Mouse (Mus musculus) lung, embryonic 16.5 days (tissue): ENCODE measurements at regions not wholly inside any gene's neighbourhood (a gene's known extent, or its start where the extent isn't known, plus 50 kb on each side); places are given as distances from the start of the nearest gene placed in this dataset.

Experiments used
- ATAC-seq: fragments of 200-750 bp; cut with Nextera tagmentation; 2 replicates; pipeline ENCODE4 v1.8.0; 2017; ENCODE audit warnings: low read depth, mild to moderate bottlenecking, moderate library complexity
- H3K27ac ChIP-seq: fragments of 300-500 bp; sonication (generic); 2 replicates; pipeline ENCODE4 v1.5.1; 2014; ENCODE audit warnings: mild to moderate bottlenecking, control low read depth, low read length
- H3K27me3 ChIP-seq: fragments of 300-500 bp; sonication (generic); 2 replicates; pipeline ENCODE4 v1.6.1; 2014; ENCODE audit warnings: low read depth, low read length, mixed read lengths; ENCODE audit not compliant: control insufficient read depth, insufficient read depth
- H3K36me3 ChIP-seq: fragments of 300-500 bp; sonication (generic); 2 replicates; pipeline ENCODE4 v1.6.1; 2014; ENCODE audit warnings: low read length; ENCODE audit not compliant: control insufficient read depth, insufficient read depth
- H3K4me1 ChIP-seq: fragments of 300-500 bp; sonication (generic); replicated peaks from 2 replicates; pipeline ENCODE4 v1.6.1; 2014; ENCODE audit warnings: low read length, mixed read lengths; ENCODE audit not compliant: control insufficient read depth, insufficient read depth
- H3K4me2 ChIP-seq: fragments of 300-500 bp; sonication (generic); 2 replicates; pipeline ENCODE4 v1.6.1; 2014; ENCODE audit warnings: low read depth, low read length, control low read depth
- H3K4me3 ChIP-seq: fragments of 300-500 bp; sonication (generic); 2 replicates; pipeline ENCODE4 v1.5.1; 2014; ENCODE audit warnings: mild to moderate bottlenecking, low read length, control low read depth
- H3K9ac ChIP-seq: fragments of 300-500 bp; sonication (generic); 2 replicates; pipeline ENCODE4 v1.6.1; 2014; ENCODE audit warnings: low read length, control low read depth
- H3K9me3 ChIP-seq: fragments of 300-500 bp; sonication (generic); 2 replicates; pipeline ENCODE4 v1.6.1; 2016; ENCODE audit warnings: low read length; ENCODE audit not compliant: control insufficient read depth
- WGBS: fragments of 180-500 bp; shearing (Covaris S2); extraction: QIAGEN DNeasy Blood & Tissue Kit; methylation state at CpG from one replicate; pipeline ENCODE4 v1.1.7; 2014; 5-methylcytosine and 5-hydroxymethylcytosine counted together

DNA sequence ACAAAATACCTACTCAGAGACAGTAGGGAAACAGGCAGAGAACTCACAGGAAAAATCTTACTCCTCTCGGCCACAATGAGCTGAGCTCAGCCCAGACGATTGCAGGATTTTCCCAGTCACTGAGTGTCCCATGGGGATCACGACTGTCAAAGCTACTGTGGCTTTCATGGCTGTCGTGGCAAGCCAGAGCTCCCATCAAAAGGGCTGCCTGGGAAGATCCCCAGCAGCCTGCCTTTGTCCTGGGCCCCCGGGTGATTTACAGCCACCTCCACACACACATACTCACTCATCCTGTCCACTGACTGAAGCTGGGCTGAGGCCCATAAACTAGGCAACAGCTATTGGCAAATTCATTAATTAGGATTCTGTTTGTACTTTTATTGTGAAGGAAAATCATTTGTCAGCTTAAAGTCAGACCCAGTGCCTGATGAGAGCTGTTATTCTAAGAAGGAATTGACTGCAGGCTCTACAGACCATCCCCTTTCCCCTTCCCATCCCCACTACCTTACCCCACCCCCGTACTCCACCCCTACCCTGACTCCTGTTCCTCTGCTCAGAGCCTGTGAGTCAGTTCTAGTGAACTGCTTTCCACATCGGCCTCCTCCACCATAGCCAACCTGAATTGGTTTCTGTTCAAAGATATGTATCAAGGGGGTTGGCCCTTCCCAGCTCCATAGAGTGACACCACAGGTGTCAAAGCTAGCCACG is 399.1 kb downstream of the H2al1j start:
- WGBS = 40% methylated on average over 8 of the region's 8 CpGs
- H3K4me2 ChIP-seq = no peak overlapping the region
- ATAC-seq = peak; percentile 41; the same call in 1 of the 2 replicates
- no peak overlapping the region for H3K4me3 ChIP-seq
- H3K4me1 ChIP-seq = no peaks in the 10 kb centered on the region
- no peak overlapping the region for H3K27ac ChIP-seq
- no peaks in the 10 kb centered on the region for H3K9me3 ChIP-seq
- no peaks in the 10 kb centered on the region for H3K27me3 ChIP-seq
- no peak overlapping the region for H3K9ac ChIP-seq
- no peaks in the 10 kb centered on the region for H3K36me3 ChIP-seq

DNA sequence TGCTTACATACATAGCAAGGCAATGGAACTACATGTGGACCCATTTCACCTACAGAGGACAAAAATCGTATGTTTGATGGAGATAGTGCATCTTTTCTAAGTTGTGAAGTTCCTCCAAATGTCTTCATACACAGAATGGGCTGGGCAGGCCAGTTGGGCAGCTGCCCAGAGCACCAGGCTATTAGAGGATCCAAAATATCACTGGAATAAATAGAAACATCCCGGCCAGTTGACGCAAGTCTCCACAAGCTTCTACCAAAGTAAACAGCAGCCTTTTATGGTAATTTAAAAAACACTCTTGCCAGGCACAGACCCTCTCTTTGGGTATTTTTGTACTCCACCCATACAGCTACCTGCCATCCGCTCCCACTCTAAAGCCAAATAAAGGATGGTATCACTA is 400.9 kb downstream of the H2al1j start:
- 60% methylated on average over 4 of the region's 4 CpGs for WGBS
- Histone ChIP-seq H3K9me3 (no peaks in the 10 kb centered on the region), H3K27me3 (no peaks in the 10 kb centered on the region), H3K4me1 (no peaks in the 10 kb centered on the region), H3K4me2 (no peak overlapping the region), H3K27ac (no peak overlapping the region), H3K9ac (no peak overlapping the region), H3K4me3 (no peak overlapping the region), H3K36me3 (no peaks in the 10 kb centered on the region)
- ATAC-seq = no peak

DNA sequence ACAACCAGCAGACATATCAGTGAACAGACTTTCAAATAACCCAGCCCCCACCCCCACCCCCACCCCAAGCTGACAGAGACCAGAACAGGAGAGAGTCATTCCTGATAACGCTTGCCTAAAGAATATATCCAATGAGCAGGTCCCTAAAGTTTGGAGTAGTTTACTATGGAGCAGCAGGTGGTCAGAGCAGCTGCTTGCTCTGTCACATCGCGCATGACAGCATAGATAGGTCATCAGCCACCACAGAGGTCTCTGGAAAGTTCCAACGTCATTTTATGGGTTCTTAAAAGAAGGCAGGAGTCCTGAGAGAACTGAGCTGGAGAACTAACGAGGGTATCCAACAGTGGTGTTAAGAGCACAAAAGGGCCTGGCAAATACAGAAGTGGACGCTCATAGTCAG is 402.4 kb downstream of the H2al1j start:
- Histone ChIP-seq H3K4me3 (no peak overlapping the region), H3K27me3 (no peaks in the 10 kb centered on the region), H3K9me3 (no peaks in the 10 kb centered on the region), H3K36me3 (no peaks in the 10 kb centered on the region), H3K27ac (no peak overlapping the region), H3K9ac (no peak overlapping the region), H3K4me1 (peaks cover 7% of the 10 kb centered on the region; the same call in 1 of the 2 replicates), H3K4me2 (no peak overlapping the region)
- ATAC-seq = no peak
- 74% methylated on average over 6 of the region's 6 CpGs for WGBS

- WGBS = 83% methylated on average over 2 of the region's 2 CpGs
- Histone ChIP-seq H3K27ac (no peak overlapping the region), H3K4me2 (no peak overlapping the region)
Observed at GRCm38 (mm10) chrX:11732371-11732770, 404.7 kb downstream of the H2al1j start.

GRCm38 (mm10) chrX:11734505-11735435 is 407.1 kb downstream of the H2al1j start:
- no peaks in the 10 kb centered on the region for H3K27me3 ChIP-seq
- 35% methylated on average over 26 of the region's 27 CpGs for WGBS
- H3K4me2 ChIP-seq = no peak overlapping the region
- no peak overlapping the region; the same call in none of the 2 replicates for H3K9ac ChIP-seq
- no peak overlapping the region for H3K4me3 ChIP-seq
- H3K4me1 ChIP-seq = peaks cover 15% of the 10 kb centered on the region
- H3K36me3 ChIP-seq = no peaks in the 10 kb centered on the region
- peak overlapping the region; percentile 81 for H3K27ac ChIP-seq
- peak; percentile 49; the same call in 1 of the 2 replicates for ATAC-seq
- no peaks in the 10 kb centered on the region for H3K9me3 ChIP-seq

More at GRCm38 (mm10) chrX:11732371-11732770, 404.7 kb downstream of the H2al1j start:
- Histone ChIP-seq H3K9me3 (no peaks in the 10 kb centered on the region), H3K27me3 (no peaks in the 10 kb centered on the region), H3K4me1 (peaks cover 11% of the 10 kb centered on the region; the same call in 1 of the 2 replicates), H3K4me3 (no peak overlapping the region), H3K36me3 (no peaks in the 10 kb centered on the region), H3K9ac (no peak overlapping the region)
- ATAC-seq = no peak

DNA sequence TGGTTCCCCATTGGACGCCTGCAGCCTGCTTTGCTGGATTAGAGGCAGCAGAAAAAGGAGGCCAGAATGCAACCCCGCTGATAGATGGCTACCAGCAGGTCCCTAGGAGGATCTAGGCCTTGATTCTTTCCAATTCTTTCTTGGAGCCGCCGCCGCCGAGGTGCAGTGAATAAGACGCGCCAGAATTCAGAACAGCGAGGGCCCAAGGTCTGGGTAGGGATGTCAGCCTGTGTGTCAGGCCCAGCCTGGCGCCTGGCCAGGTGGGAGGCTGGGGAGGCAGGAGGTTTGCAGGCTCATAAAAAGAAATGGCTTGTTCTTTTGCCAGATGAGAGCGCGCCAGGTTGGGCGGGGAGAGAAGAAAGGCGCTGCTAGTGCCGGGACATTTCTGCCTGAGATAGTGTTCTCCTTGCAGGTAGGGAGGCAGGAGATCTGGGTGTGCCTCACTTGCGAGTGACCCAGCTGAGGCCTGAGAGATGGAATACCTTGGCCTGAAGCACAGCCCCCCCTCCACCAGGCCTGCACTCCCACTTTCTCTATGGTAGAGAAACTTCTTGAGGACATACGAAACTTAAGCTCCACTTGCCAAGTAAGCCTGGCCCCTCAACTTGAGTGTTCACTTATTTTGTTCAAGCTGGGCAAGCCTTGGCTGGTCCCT is 408.0 kb downstream of the H2al1j start:
- ATAC-seq = peak; percentile 51
- Histone ChIP-seq H3K27me3 (no peaks in the 10 kb centered on the region), H3K27ac (peak overlapping the region; percentile 81), H3K9me3 (no peaks in the 10 kb centered on the region), H3K36me3 (no peaks in the 10 kb centered on the region), H3K9ac (no peak overlapping the region; the same call in 1 of the 2 replicates), H3K4me3 (no peak overlapping the region), H3K4me1 (peaks cover 15% of the 10 kb centered on the region), H3K4me2 (no peak overlapping the region)
- 35% methylated on average over 17 of the region's 17 CpGs for WGBS

DNA sequence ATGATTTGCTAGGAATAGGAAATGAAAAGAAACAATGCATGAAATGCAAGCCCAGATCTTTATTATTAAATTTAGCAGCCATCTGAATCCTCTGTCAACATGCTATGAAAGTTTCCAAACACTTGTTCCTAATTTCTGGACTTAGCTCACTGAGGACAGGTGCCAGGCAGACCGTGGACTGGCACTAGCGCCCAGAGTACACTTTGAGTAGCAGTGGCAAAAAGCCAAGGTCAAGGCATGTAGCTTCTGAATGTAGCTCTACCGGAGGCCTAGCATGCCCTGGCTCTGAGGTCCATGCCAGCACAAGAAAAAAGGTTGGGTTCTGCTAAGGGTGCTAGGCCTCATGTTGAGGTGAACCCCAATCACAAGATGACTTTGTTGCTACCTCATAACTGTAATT is 408.9 kb downstream of the H2al1j start:
- Histone ChIP-seq H3K9me3 (no peaks in the 10 kb centered on the region), H3K9ac (no peak overlapping the region), H3K27ac (no peak overlapping the region; the same call in 1 of the 2 replicates), H3K36me3 (no peaks in the 10 kb centered on the region), H3K4me1 (peaks cover 15% of the 10 kb centered on the region), H3K4me3 (no peak overlapping the region), H3K27me3 (no peaks in the 10 kb centered on the region), H3K4me2 (no peak overlapping the region)
- 55% methylated on average over 3 of the region's 3 CpGs for WGBS
- ATAC-seq = no peak

DNA sequence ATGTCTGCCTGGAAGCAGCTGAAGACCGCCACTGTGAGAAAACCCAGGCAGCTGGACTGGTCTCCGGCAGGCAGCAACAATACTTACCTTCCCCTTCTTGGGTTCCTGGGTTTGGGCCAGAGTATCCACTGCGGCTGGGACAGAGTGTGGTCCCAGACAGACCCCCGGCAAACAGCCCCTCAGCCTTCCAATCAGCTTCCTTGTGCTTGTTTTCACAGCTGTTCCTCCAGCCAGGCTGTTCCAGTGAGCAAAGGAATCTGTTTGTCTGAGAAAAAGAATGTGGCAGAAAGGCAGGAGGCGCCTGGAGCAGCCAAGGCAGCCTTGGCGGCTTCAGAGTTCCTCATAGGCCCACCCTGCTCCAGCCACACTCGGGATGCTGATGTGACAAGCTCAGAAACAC is 411.9 kb downstream of the H2al1j start:
- H3K4me1 ChIP-seq = peaks cover 12% of the 10 kb centered on the region
- no peaks in the 10 kb centered on the region for H3K36me3 ChIP-seq
- peak overlapping the region; percentile 5; the same call in 1 of the 2 replicates for H3K27ac ChIP-seq
- no peak overlapping the region for H3K4me3 ChIP-seq
- ATAC-seq = peak; percentile 67
- no peaks in the 10 kb centered on the region for H3K27me3 ChIP-seq
- H3K9me3 ChIP-seq = no peaks in the 10 kb centered on the region
- H3K9ac ChIP-seq = no peak overlapping the region
- no peak overlapping the region for H3K4me2 ChIP-seq
- WGBS = 28% methylated on average over 7 of the region's 7 CpGs

- H3K4me2 ChIP-seq = no peak overlapping the region
- no peak overlapping the region for H3K9ac ChIP-seq
- no peaks in the 10 kb centered on the region for H3K27me3 ChIP-seq
- WGBS = 43% methylated on average over 3 of the region's 3 CpGs
- no peaks in the 10 kb centered on the region for H3K9me3 ChIP-seq
- no peaks in the 10 kb centered on the region for H3K36me3 ChIP-seq
- no peak overlapping the region for H3K27ac ChIP-seq
- no peaks in the 10 kb centered on the region for H3K4me1 ChIP-seq
- no peak for ATAC-seq
- H3K4me3 ChIP-seq = no peak overlapping the region
Observed at GRCm38 (mm10) chrX:11745911-11746310, 414.2 kb downstream of the Bcor start.
